Mouse (Mus musculus) midbrain, embryonic 14.5 days (tissue): ENCODE measurements around the gene Rc3h2. TPM values are rescaled to one million over a fixed set of nuclear protein-coding genes. Genes with fewer than 3 reads are reported as not detected.

Experiments
- ATAC-seq: fragments of 200-750 bp; cut with Nextera tagmentation; 2 replicates; pipeline ENCODE4 v1.8.0; 2017; ENCODE audit warnings: moderate number of reproducible peaks, moderate library complexity; ENCODE audit not compliant: low FRiP score, low TSS enrichment
- DNase-seq: peaks from one replicate; pipeline ENCODE4 v3.0.0-alpha.2; 2015
- H3K27ac ChIP-seq: fragments of 300-500 bp; sonication (generic); replicated peaks from 2 replicates; pipeline ENCODE4 v1.5.1; 2014; ENCODE audit warnings: mild to moderate bottlenecking, low read depth, low read length, moderate library complexity
- H3K27me3 ChIP-seq: fragments of 300-500 bp; sonication (generic); 2 replicates; pipeline ENCODE4 v1.6.1; 2014; ENCODE audit warnings: low read length, control low read depth, mixed read lengths; ENCODE audit not compliant: control insufficient read depth, insufficient read depth
- H3K36me3 ChIP-seq: fragments of 300-500 bp; sonication (generic); 2 replicates; pipeline ENCODE4 v1.6.1; 2014; ENCODE audit warnings: low read length, control low read depth; ENCODE audit not compliant: control insufficient read depth, insufficient read depth
- H3K4me1 ChIP-seq: fragments of 300-500 bp; sonication (generic); 2 replicates; pipeline ENCODE4 v1.6.1; 2014; ENCODE audit warnings: mild to moderate bottlenecking, antibody characterized with exemption, low read length, control low read depth; ENCODE audit not compliant: control insufficient read depth, insufficient read depth
- H3K4me2 ChIP-seq: fragments of 300-500 bp; sonication (generic); 2 replicates; pipeline ENCODE4 v1.6.1; 2014; ENCODE audit warnings: mild to moderate bottlenecking, low read length, moderate library complexity
- H3K4me3 ChIP-seq: fragments of 300-500 bp; sonication (generic); replicated peaks from 2 replicates; pipeline ENCODE4 v1.5.1; 2014; ENCODE audit warnings: low read depth, low read length
- H3K9ac ChIP-seq: fragments of 300-500 bp; sonication (generic); replicated peaks from 2 replicates; pipeline ENCODE4 v1.6.1; 2014; ENCODE audit warnings: mild to moderate bottlenecking, low read length, moderate library complexity
- H3K9me3 ChIP-seq: fragments of 300-500 bp; sonication (generic); 2 replicates; pipeline ENCODE4 v1.6.1; 2016; ENCODE audit warnings: low read length, control low read depth, mixed read lengths; ENCODE audit not compliant: control insufficient read depth
- WGBS: fragments of 180-500 bp; shearing (Covaris S2); extraction: QIAGEN DNeasy Blood & Tissue Kit; methylation state at CpG from one replicate; pipeline ENCODE4 v1.1.7; 2014; 5-methylcytosine and 5-hydroxymethylcytosine counted together
- polyA plus RNA-seq: library from polyadenylated mRNA; unstranded; fragments of >200 nt; fragmentation: Nextera tagmentation; extraction: Ambion mirVana; gene quantifications from 2 replicates; pipeline ENCODE4 v1.2.1, GENCODE M21; 2014

Gene Rc3h2
- polyA plus RNA-seq, result 29.7 and 32.3 TPM in 2 replicates

- Histone ChIP-seq H3K4me3 (peak within 1 kb of the TSS; percentile 94), H3K9me3 (no peaks in the 10 kb centered on the region), H3K4me2 (peak within 1 kb of the TSS; percentile 80), H3K4me1 (peaks cover 12% of the 10 kb centered on the region), H3K9ac (peak within 1 kb of the TSS; percentile 99), H3K27me3 (no peaks in the 10 kb centered on the region), H3K27ac (peak within 1 kb of the TSS; percentile 98), H3K36me3 (peaks cover 3% of the 10 kb centered on the region; the same call in 1 of the 2 replicates)
- peak; percentile 98 for DNase-seq
- ATAC-seq, result peak; percentile 99
- WGBS, result under 1% methylated on average over 68 of the region's 75 CpGs
These were observed at the start of gene Rc3h2 for GRCm38 (mm10) chr2:37422306-37423304. TSS of gene Rc3h2 (minus strand) at chr2:37422903.

GRCm38 (mm10) chr2:37466266-37466665 lies 43.6 kb upstream of the Rc3h2 start:
- no peaks in the 10 kb centered on the region for H3K27me3 ChIP-seq
- no peaks in the 10 kb centered on the region for H3K9me3 ChIP-seq
- H3K4me3 ChIP-seq, result no peak overlapping the region
- H3K4me1 ChIP-seq, result no peaks in the 10 kb centered on the region
- no peak overlapping the region for H3K9ac ChIP-seq
- no peak overlapping the region for H3K27ac ChIP-seq
- ATAC-seq (no peak), DNase-seq (no peak)
- H3K36me3 ChIP-seq, result peaks cover 11% of the 10 kb centered on the region
- no peak overlapping the region for H3K4me2 ChIP-seq
- 95% methylated on average over 4 of the region's 4 CpGs for WGBS

- Histone ChIP-seq H3K4me2 (no peak overlapping the region), H3K4me1 (no peaks in the 10 kb centered on the region), H3K4me3 (no peak overlapping the region), H3K27me3 (no peaks in the 10 kb centered on the region), H3K9ac (no peak overlapping the region), H3K9me3 (no peaks in the 10 kb centered on the region), H3K36me3 (no peaks in the 10 kb centered on the region), H3K27ac (no peak overlapping the region)
- DNase-seq, result no peak
- 98% methylated on average over 4 of the region's 4 CpGs for WGBS
- no peak for ATAC-seq
These were observed 38.0 kb upstream of the Rc3h2 start for GRCm38 (mm10) chr2:37460707-37461106.

- no peaks in the 10 kb centered on the region for H3K36me3 ChIP-seq
- peak overlapping the region; percentile 93 for H3K9ac ChIP-seq
- H3K9me3 ChIP-seq, result no peaks in the 10 kb centered on the region
- peak overlapping the region; percentile 94 for H3K4me3 ChIP-seq
- under 1% methylated on average over 23 of the region's 24 CpGs for WGBS
- ATAC-seq (peak; percentile 84), DNase-seq (no peak)
- H3K4me2 ChIP-seq, result peak overlapping the region; percentile 95
- H3K27me3 ChIP-seq, result no peaks in the 10 kb centered on the region
- H3K27ac ChIP-seq, result peak overlapping the region; percentile 87
- peaks cover 13% of the 10 kb centered on the region; the same call in 1 of the 2 replicates for H3K4me1 ChIP-seq
These were observed 29.7 kb upstream of the Rc3h2 start for GRCm38 (mm10) chr2:37452376-37452760.

GRCm38 (mm10) chr2:37451667-37452375 lies 29.1 kb upstream of the Rc3h2 start:
- Histone ChIP-seq H3K27me3 (no peaks in the 10 kb centered on the region), H3K9me3 (no peaks in the 10 kb centered on the region), H3K4me2 (peak overlapping the region; percentile 95), H3K4me3 (peak overlapping the region; percentile 94), H3K4me1 (peaks cover 13% of the 10 kb centered on the region; the same call in 1 of the 2 replicates), H3K27ac (peak overlapping the region; percentile 87), H3K36me3 (no peaks in the 10 kb centered on the region), H3K9ac (peak overlapping the region; percentile 93)
- ATAC-seq (peak; percentile 98), DNase-seq (peak; percentile 98)
- 7% methylated on average over 42 of the region's 44 CpGs for WGBS

GRCm38 (mm10) chr2:37442611-37443591 lies 20.2 kb upstream of the Rc3h2 start, which contains the start of the genes Zbtb26, Zbtb6 and Rabgap1:
TSS of gene Zbtb26 (minus strand) at chr2:37443135.
TSS of gene Zbtb6 (minus strand) at chr2:37443171.
TSS of gene Rabgap1 (plus strand) at chr2:37443279.
- Histone ChIP-seq H3K9me3 (no peaks in the 10 kb centered on the region), H3K4me3 (peak within 1 kb of the TSS; percentile 92), H3K27ac (peak within 1 kb of the TSS; percentile 82), H3K9ac (peak within 1 kb of the TSS; percentile 91), H3K4me2 (peak within 1 kb of the TSS; percentile 75), H3K4me1 (peaks cover 22% of the 10 kb centered on the region), H3K27me3 (no peaks in the 10 kb centered on the region), H3K36me3 (no peaks in the 10 kb centered on the region)
- DNase-seq (peak; percentile 97), ATAC-seq (peak; percentile 99)
- under 1% methylated on average over 51 of the region's 51 CpGs for WGBS

- Histone ChIP-seq H3K36me3 (peaks cover 29% of the 10 kb centered on the region), H3K27me3 (no peaks in the 10 kb centered on the region), H3K9ac (peak overlapping the region; percentile 77), H3K9me3 (no peaks in the 10 kb centered on the region), H3K27ac (peak overlapping the region; percentile 96), H3K4me2 (peak overlapping the region; percentile 91), H3K4me3 (peak overlapping the region; percentile 71), H3K4me1 (peaks cover 11% of the 10 kb centered on the region)
- DNase-seq, result peak; percentile 66
- 16% methylated on average over 7 of the region's 7 CpGs for WGBS
- peak; percentile 46 for ATAC-seq
These were observed 8.9 kb upstream of the Rc3h2 start for GRCm38 (mm10) chr2:37431609-37432008.
